Mouse (Mus musculus): Measurements from ENCODE around the gene Sbk1. TPM values are rescaled to one million over a fixed set of nuclear protein-coding genes. Genes with fewer than 3 reads are reported as not detected.
A peak's percentile ranks its signal among the peaks of the same experiment; 100 is the strongest.

The Sbk1 gene
- 100 to 1,000 TPM; 396 to 420 TPM for total RNA-seq (2021)

- intact Hi-C loops (cut with DNase I), result no loop called here
- DNase-seq, result peak; percentile 89
Measured at GRCm38 (mm10) chr7:126271712-126272683, at the start of gene Sbk1. Gene Sbk1, plus strand, starts transcription at chr7:126272619.

- intact Hi-C loops (cut with DNase I), result no loop called here
- DNase-seq, result no peak
Measured at GRCm38 (mm10) chr7:126222753-126223152, 49.7 kb upstream of the Sbk1 start.

- intact Hi-C loops (cut with DNase I), result no loop called here
Measured at GRCm38 (mm10) chr7:126226136-126226535, 46.3 kb upstream of the Sbk1 start.

GRCm38 (mm10) chr7:126230357-126231148, 41.9 kb upstream of the Sbk1 start:
- DNase-seq, result no peak
- intact Hi-C loops (cut with DNase I), result no loop called here

More at GRCm38 (mm10) chr7:126226136-126226535, 46.3 kb upstream of the Sbk1 start:
- DNase-seq, result no peak

GRCm38 (mm10) chr7:126232345-126233071, 39.9 kb upstream of the Sbk1 start:
- no peak for DNase-seq
- intact Hi-C loops (cut with DNase I), result no loop called here

- intact Hi-C loops (cut with DNase I), result no loop called here
Measured at GRCm38 (mm10) chr7:126234611-126235010, 37.8 kb upstream of the Sbk1 start.

GRCm38 (mm10) chr7:126236083-126236793, 36.2 kb upstream of the Sbk1 start:
- no peak for DNase-seq
- intact Hi-C loops (cut with DNase I), result no loop called here

More at GRCm38 (mm10) chr7:126234611-126235010, 37.8 kb upstream of the Sbk1 start:
- no peak for DNase-seq

- intact Hi-C loops (cut with DNase I), result no loop called here
- no peak for DNase-seq
Measured at GRCm38 (mm10) chr7:126236794-126237192, 35.6 kb upstream of the Sbk1 start.

GRCm38 (mm10) chr7:126240814-126241360, 31.5 kb upstream of the Sbk1 start:
- intact Hi-C loops (cut with DNase I), result no loop called here
- no peak for DNase-seq

GRCm38 (mm10) chr7:126244168-126244750, 28.2 kb upstream of the Sbk1 start:
- intact Hi-C loops (cut with DNase I), result no loop called here

GRCm38 (mm10) chr7:126248088-126248487, 24.3 kb upstream of the Sbk1 start:
- no peak for DNase-seq
- intact Hi-C loops (cut with DNase I), result no loop called here

More at GRCm38 (mm10) chr7:126244168-126244750, 28.2 kb upstream of the Sbk1 start:
- no peak for DNase-seq

GRCm38 (mm10) chr7:126248641-126249141, 23.7 kb upstream of the Sbk1 start:
- intact Hi-C loops (cut with DNase I), result no loop called here

GRCm38 (mm10) chr7:126249146-126249545, 23.3 kb upstream of the Sbk1 start:
- no peak for DNase-seq
- intact Hi-C loops (cut with DNase I), result no loop called here

More at GRCm38 (mm10) chr7:126248641-126249141, 23.7 kb upstream of the Sbk1 start:
- DNase-seq, result no peak

- intact Hi-C loops (cut with DNase I), result no loop called here
- no peak for DNase-seq
Measured at GRCm38 (mm10) chr7:126249986-126250385, 22.4 kb upstream of the Sbk1 start.

- no peak for DNase-seq
- intact Hi-C loops (cut with DNase I), result no loop called here
Measured at GRCm38 (mm10) chr7:126250481-126250880, 21.9 kb upstream of the Sbk1 start.

- intact Hi-C loops (cut with DNase I), result no loop called here
- no peak for DNase-seq
Measured at GRCm38 (mm10) chr7:126251698-126252097, 20.7 kb upstream of the Sbk1 start.

- no peak for DNase-seq
- intact Hi-C loops (cut with DNase I), result no loop called here
Measured at GRCm38 (mm10) chr7:126252230-126252629, 20.2 kb upstream of the Sbk1 start.

GRCm38 (mm10) chr7:126260280-126261210, 11.9 kb upstream of the Sbk1 start:
- DNase-seq, result peak; percentile 71
- intact Hi-C loops (cut with DNase I), result loop anchor here (5.0 kb wide), 2 partner anchors 37 to 117 kb away; partner anchors contain the start of gene Spns1

Measured in left cerebral cortex, postnatal 4 days (tissue).